Mouse (Mus musculus): ENCODE data around the gene Acot11.

DNA sequence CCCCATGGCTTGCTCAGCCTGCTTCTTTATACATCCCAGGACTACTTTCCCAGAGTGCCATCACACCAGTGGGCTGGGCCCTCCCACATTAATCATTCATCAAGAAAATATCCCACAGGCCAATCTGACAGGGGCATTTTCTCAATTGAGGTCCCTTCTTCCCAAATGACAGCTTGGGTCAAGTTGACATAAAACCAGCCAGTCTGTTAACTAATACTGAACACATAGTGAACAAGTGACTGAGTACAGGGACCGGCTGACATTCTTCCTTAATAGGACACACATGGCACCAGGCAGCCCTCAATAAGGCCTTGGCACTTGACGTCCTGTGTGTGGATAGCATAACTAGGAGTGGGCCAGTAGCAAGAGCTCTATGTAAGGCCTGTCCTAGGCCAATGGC, 35.5 kb downstream of the Acot11 start:
- no peak for TF ChIP-seq CTCF (IDR thresholded peaks at IDR 0.05; ENCODE audit: low read depth)
- no peak for TF ChIP-seq EP300 (optimal IDR thresholded peaks at IDR 0.05)
